Mouse (Mus musculus): ENCODE data around the gene Pde4d. TPM values are rescaled to one million over a fixed set of nuclear protein-coding genes. Genes with fewer than 3 reads are reported as not detected.
A peak's percentile ranks its signal among the peaks of the same experiment; 100 is the strongest.

The Pde4d gene
- polyA plus RNA-seq, 1 experiment: 34.7 TPM

DNA sequence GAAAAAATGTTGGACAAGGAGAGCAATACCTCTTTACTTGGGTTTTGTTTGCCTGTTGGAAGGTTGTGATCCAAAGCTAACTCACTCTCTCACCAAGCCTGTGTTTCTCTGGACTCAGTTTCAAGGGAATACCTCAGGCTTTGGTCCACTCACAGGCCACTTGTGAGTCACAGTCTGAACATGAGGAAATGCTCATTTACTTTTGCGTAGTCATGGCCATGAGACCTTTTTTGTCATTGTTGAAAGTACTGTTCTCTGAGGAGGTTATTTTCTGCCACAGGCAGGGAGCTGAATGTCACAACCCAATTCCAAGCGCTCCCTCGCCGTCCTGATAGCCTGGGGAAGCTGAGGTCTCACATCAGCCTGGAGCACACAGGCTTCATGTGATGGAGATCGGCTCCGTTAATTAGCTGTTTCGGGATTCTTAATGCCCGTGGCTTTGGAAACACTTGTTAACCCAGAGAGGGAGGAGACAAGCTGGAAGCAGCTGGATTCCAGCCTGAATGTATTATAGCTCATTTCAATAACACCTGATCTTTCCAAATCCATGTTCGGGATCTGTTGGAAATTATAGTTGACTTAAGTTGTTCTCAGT lies 792.8 kb downstream of the Pde4d start:
- Histone ChIP-seq H3K4me1 (ENCODE audit: control insufficient read depth, insufficient read depth, low read length) (no peaks in the 10 kb centered on the region), H3K27ac (ENCODE audit: insufficient read depth, low read length) (no peak overlapping the region), H3K4me3 (ENCODE audit: insufficient read depth, low read length) (no peak overlapping the region)
- no peak for TF ChIP-seq CTCF (IDR thresholded peaks at IDR 0.05; ENCODE audit: extremely low read depth, insufficient read depth, low read length)
- TF ChIP-seq POLR2A (IDR thresholded peaks at IDR 0.05; ENCODE audit: extremely low read depth, insufficient read depth, low read length): no peak

DNA sequence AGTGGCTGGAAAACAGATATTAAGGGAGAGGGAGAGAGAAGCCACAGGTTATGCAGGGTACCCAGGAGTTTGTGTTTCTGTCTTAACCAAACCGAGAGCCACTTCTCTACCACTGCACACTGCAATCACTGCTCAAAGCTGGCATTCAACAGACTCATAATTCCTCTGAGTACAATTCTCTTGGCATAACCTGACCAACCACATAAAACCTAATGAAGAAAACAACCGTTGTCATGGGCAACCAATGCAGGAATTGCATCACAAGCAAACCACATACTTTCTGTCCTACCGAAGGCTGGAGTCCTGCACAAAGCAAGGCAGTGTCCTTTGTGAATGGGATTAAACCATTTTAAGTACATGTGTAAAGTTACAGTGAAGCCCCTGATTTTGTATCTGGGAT lies 793.4 kb downstream of the Pde4d start:
- Histone ChIP-seq H3K27ac (ENCODE audit: insufficient read depth, low read length) (no peak overlapping the region), H3K4me1 (ENCODE audit: control insufficient read depth, insufficient read depth, low read length) (no peaks in the 10 kb centered on the region), H3K4me3 (ENCODE audit: insufficient read depth, low read length) (no peak overlapping the region)
- TF ChIP-seq POLR2A (IDR thresholded peaks at IDR 0.05; ENCODE audit: extremely low read depth, insufficient read depth, low read length) (no peak), CTCF (IDR thresholded peaks at IDR 0.05; ENCODE audit: extremely low read depth, insufficient read depth, low read length) (no peak)

DNA sequence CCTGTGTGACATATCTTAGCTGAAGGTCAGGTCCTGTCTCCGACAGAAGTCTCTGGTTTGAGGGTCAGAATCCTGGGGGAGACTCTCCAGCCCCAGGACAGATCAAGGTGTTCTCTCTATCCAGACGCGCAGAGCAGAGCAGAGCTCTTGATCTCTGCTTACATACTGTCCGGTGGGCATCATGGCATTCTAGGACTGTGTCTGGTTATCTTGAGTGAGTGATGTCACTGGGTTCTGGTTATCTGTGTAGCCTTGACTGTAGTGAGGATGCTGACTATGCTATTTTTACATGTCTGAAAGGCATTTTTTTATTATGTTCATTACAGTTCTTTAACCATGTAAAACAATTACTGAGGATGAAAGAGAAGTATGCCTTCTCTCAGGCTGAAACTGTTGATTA lies 797.3 kb downstream of the Pde4d start:
- Histone ChIP-seq H3K4me3 (ENCODE audit: insufficient read depth, low read length) (no peak overlapping the region), H3K27ac (ENCODE audit: insufficient read depth, low read length) (no peak overlapping the region), H3K4me1 (ENCODE audit: control insufficient read depth, insufficient read depth, low read length) (no peaks in the 10 kb centered on the region)
- TF ChIP-seq CTCF (IDR thresholded peaks at IDR 0.05; ENCODE audit: extremely low read depth, insufficient read depth, low read length) (no peak), POLR2A (IDR thresholded peaks at IDR 0.05; ENCODE audit: extremely low read depth, insufficient read depth, low read length) (no peak)

DNA sequence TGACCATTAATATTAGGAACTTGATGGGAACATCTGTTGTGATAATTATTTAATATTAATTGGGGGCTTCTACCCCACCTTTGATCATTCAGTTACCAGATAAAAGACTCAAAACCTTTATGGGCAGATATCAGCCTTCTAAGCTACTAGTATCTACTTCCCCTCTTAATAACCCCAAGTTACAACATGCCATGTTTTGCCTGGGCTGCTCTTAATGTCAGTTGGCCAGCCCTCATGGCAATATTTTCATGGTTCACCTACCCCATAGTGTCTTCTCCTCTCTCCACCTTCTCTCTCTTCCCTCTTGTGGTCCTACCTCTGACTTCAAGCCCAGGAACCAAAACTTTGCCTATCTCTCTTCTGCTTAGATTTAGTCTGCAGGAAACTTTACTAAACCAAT lies 799.6 kb downstream of the Pde4d start:
- Histone ChIP-seq H3K4me1 (ENCODE audit: control insufficient read depth, insufficient read depth, low read length) (no peaks in the 10 kb centered on the region), H3K27ac (ENCODE audit: insufficient read depth, low read length) (no peak overlapping the region), H3K4me3 (ENCODE audit: insufficient read depth, low read length) (no peak overlapping the region)
- TF ChIP-seq POLR2A (IDR thresholded peaks at IDR 0.05; ENCODE audit: extremely low read depth, insufficient read depth, low read length): no peak

DNA sequence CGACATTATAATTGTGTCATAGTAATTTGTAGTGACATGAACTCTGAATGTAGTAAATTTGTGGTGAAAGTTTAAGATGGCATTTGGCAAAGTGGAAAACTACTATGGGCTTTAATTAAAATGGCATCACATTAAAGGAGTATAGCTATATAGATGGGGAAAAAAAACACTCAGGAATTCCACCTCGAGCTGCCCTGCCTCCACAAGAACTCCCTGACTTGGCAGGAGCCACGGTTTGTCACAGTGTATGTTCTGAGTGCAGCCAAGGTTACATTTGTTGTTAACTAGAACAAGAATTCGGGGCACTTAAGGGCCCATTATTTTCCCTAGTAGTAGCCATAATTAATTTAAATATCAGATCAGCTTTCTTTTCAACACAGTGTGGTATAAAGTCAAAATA lies 805.9 kb downstream of the Pde4d start:
- Histone ChIP-seq H3K4me3 (ENCODE audit: insufficient read depth, low read length) (no peak overlapping the region), H3K27ac (ENCODE audit: insufficient read depth, low read length) (no peak overlapping the region), H3K4me1 (ENCODE audit: control insufficient read depth, insufficient read depth, low read length) (no peaks in the 10 kb centered on the region)
- TF ChIP-seq POLR2A (IDR thresholded peaks at IDR 0.05; ENCODE audit: extremely low read depth, insufficient read depth, low read length) (no peak), CTCF (IDR thresholded peaks at IDR 0.05; ENCODE audit: extremely low read depth, insufficient read depth, low read length) (no peak)

DNA sequence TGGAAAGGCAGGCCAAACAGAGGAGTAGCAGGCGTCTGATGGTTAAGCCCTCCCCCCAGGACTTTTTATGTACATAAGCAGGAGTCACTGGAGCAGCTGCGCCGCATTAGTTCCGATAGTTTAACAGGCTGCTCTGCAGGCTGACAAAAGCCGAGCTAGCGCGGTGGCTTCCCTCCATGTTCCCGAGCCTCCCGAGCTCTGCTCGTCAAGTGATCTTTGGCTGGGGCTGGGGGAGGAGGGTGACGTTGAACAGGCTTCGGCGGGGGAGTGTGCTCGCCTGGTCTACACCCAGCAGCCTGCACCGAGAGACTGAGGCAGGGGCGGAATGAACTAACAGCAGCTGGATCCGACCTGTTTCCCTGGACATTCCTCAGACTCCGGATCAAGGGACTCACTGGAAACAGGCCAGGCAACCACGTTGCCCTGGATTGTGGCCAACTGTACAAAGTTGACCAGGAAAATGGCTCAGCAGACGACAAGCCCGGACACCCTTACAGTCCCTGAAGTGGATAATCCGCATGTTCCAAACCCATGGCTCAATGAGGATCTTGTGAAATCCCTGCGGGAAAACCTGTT lies 810.6 kb downstream of the Pde4d start:
- Histone ChIP-seq H3K4me1 (ENCODE audit: control insufficient read depth, insufficient read depth, low read length) (peaks cover 1% of the 10 kb centered on the region; the same call in 1 of the 2 replicates), H3K27ac (ENCODE audit: insufficient read depth, low read length) (no peak overlapping the region), H3K4me3 (ENCODE audit: insufficient read depth, low read length) (peak overlapping the region; percentile 46)
- TF ChIP-seq CTCF (IDR thresholded peaks at IDR 0.05; ENCODE audit: extremely low read depth, insufficient read depth, low read length): no peak
- TF ChIP-seq POLR2A (IDR thresholded peaks at IDR 0.05; ENCODE audit: extremely low read depth, insufficient read depth, low read length): peak; percentile 14; the same call in 1 of the 2 replicates

DNA sequence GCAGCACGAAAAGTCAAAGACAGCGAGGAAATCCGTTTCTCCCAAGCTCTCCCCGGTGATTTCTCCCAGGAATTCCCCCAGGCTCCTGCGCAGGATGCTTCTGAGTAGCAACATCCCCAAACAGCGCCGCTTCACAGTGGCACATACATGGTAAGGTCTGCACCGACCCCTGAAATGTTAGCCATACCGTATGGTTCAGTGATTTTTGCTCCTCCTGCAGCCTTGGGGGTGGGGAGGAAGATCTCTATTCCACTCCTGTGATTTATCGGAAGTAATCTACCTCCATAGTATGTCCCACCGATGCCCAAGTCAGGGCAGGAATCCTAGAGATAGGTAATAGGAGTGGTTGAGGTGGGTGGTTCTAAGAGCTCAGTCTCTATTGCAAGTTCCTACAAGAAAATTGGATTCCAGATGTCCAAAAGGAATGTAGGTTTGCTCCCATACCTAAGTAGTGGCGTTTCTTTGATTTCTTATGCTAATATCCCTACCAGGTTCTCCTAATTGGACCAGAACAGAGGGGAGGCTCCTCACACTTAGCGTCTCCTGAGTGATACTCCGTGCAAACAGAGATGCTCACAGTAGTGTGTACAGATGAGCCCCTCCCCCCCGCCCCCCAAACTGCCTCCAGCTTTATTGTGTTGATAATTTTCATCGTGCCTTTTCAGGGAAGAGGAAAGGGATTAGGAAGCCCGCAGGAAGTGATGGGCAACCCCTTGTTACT lies 811.2 kb downstream of the Pde4d start:
- Histone ChIP-seq H3K4me1 (ENCODE audit: control insufficient read depth, insufficient read depth, low read length) (peaks cover 1% of the 10 kb centered on the region; the same call in 1 of the 2 replicates), H3K4me3 (ENCODE audit: insufficient read depth, low read length) (peak overlapping the region; percentile 46), H3K27ac (ENCODE audit: insufficient read depth, low read length) (no peak overlapping the region)
- TF ChIP-seq POLR2A (IDR thresholded peaks at IDR 0.05; ENCODE audit: extremely low read depth, insufficient read depth, low read length) (no peak), CTCF (IDR thresholded peaks at IDR 0.05; ENCODE audit: extremely low read depth, insufficient read depth, low read length) (no peak)

DNA sequence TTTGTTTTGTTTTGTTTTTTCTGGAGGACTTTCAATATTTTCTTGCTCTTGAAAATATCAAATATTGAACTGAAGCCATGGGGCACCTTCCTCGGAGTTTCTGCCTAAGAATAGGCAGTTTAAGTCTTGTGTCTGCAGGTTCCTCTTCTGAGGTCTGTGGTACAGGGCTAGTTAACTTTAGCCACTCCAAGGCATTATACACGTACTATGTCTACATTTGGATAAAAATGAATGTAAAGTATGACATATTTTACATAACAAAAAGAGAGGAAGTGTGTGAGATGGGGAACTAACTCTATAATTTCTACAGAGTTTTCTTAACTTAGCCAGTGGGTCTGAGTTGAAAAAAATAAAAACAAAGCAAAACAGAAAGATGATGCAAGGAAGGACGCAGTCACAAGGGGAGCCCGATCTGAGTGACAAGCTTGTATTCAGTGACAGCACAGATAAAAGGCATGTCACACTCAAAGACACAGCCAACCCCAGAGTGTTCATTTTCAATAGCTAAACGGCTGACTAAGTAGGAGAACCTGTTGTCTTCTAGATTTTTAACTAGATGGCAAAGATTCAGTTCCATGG lies 812.0 kb downstream of the Pde4d start:
- Histone ChIP-seq H3K4me3 (ENCODE audit: insufficient read depth, low read length) (no peak overlapping the region), H3K4me1 (ENCODE audit: control insufficient read depth, insufficient read depth, low read length) (peaks cover 1% of the 10 kb centered on the region; the same call in 1 of the 2 replicates), H3K27ac (ENCODE audit: insufficient read depth, low read length) (no peak overlapping the region)
- TF ChIP-seq POLR2A (IDR thresholded peaks at IDR 0.05; ENCODE audit: extremely low read depth, insufficient read depth, low read length): no peak
- TF ChIP-seq CTCF (IDR thresholded peaks at IDR 0.05; ENCODE audit: extremely low read depth, insufficient read depth, low read length): no peak

DNA sequence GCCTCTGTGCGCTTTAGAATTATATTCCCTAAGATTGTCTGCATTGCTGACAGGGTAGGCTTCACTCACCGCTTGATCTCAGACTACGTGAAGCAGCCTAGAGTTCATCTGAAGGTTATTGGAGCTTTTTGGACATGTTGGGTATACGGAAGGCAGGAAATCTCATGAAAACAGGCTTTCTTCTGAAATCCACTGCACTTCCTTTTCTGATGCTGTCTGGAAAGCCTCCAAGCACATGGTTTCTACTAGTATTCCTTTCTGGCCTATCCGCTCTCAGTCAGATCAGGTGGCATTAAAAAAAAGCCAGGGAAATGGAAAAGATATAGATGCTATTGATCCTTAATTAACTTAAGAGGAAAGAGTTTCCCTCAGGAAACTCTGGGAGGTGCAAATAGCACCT lies 812.8 kb downstream of the Pde4d start:
- Histone ChIP-seq H3K4me3 (ENCODE audit: insufficient read depth, low read length) (0 out of 2 replicates have a peak overlapping the region, but pooled peaks have one; percentile 5), H3K27ac (ENCODE audit: insufficient read depth, low read length) (0 out of 2 replicates have a peak overlapping the region, but pooled peaks have one; percentile 7), H3K4me1 (ENCODE audit: control insufficient read depth, insufficient read depth, low read length) (peaks cover 1% of the 10 kb centered on the region; the same call in 1 of the 2 replicates)
- no peak for TF ChIP-seq POLR2A (IDR thresholded peaks at IDR 0.05; ENCODE audit: extremely low read depth, insufficient read depth, low read length)
- no peak for TF ChIP-seq CTCF (IDR thresholded peaks at IDR 0.05; ENCODE audit: extremely low read depth, insufficient read depth, low read length)
